Mouse (Mus musculus): ENCODE measurements around the gene Nudt9.
"Not testable (repeated sequence)": the region's sequence is repeated elsewhere in the genome, so short reads cannot be mapped to it uniquely, and the experiment has no call there.

The Nudt9 gene

GRCm38 (mm10) chr5:104046256-104047199 lies at the start of gene Nudt9:
Gene Nudt9, plus strand, starts transcription at chr5:104046306.
- peak; percentile 92 for DNase-seq (ENCODE audit: low spot score)

- no peak for DNase-seq (ENCODE audit: low spot score)
These were observed 47.4 kb upstream of the Nudt9 start for GRCm38 (mm10) chr5:103998739-103999138.

DNA sequence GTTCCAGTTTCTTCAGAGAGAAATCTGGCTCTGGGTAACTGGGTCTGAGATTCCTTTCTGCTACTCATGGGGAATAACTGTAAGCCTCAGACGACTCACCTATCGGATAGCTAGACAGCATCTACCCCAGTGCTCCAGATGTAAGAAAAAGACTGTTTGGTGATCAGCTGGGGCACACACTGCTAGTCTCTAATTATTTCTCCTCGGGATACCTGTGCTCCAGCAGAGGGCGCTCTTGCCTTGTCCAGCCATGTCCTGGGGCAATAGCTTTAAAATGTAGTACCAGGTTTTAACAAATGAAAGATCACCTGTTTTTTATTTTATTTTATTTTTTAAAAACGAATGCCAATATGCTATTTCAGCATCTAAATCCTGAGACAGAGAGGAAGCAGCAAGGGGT lies 46.4 kb upstream of the Nudt9 start:
- DNase-seq (ENCODE audit: low spot score) = peak; percentile 83

- no peak for DNase-seq (ENCODE audit: low spot score)
These were observed 43.4 kb upstream of the Nudt9 start for GRCm38 (mm10) chr5:104002549-104003255.

GRCm38 (mm10) chr5:104003256-104003931 lies 42.7 kb upstream of the Nudt9 start:
- no peak for DNase-seq (ENCODE audit: low spot score)

DNA sequence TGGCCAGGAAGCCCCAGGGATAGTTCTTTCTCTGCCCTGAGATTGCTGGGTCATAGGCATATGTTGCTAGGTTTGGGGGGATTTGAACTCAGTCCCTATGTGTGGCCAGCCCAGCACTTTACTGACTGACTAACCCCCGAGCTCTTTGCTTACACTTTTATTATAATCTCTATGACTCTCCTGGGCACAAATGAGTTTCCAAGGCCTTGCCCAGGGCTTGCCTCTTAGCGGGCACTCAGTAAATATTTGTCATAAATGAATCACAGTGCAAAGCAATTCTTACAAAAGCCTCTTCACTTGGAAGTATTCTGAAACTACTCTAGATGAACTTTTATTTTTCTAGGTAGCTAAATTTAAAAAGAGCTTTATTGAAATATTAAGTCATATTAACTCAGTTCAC lies 42.2 kb upstream of the Nudt9 start:
- no peak for DNase-seq (ENCODE audit: low spot score)

GRCm38 (mm10) chr5:104006811-104007210 lies 39.3 kb upstream of the Nudt9 start:
- no peak for DNase-seq (ENCODE audit: low spot score)

GRCm38 (mm10) chr5:104007801-104008200 lies 38.3 kb upstream of the Nudt9 start:
- no peak for DNase-seq (ENCODE audit: low spot score)

DNA sequence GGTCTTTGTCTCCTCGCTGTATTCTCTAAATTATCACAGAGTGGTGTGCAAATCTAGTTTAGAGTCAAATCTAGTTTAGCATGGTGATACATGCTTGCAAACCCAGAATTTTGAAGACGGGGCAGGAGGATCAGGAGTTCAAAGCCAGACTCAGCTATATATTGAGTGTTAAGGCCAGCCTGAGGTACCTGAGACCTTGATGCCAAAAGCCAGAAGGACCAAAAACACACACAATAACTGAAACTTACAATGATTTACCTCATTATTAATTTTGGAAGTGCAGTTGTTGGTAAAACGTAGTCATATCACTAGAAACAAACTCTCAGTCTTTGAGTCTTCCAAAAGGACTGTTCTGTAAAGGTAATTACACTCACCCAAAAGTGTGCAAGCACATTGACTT lies 36.7 kb upstream of the Nudt9 start:
- no peak for DNase-seq (ENCODE audit: low spot score)

- DNase-seq (ENCODE audit: low spot score) = no peak
These were observed 35.8 kb upstream of the Nudt9 start for GRCm38 (mm10) chr5:104010261-104010660.

- no peak for DNase-seq (ENCODE audit: low spot score)
These were observed 34.7 kb upstream of the Nudt9 start for GRCm38 (mm10) chr5:104011419-104011818.

DNA sequence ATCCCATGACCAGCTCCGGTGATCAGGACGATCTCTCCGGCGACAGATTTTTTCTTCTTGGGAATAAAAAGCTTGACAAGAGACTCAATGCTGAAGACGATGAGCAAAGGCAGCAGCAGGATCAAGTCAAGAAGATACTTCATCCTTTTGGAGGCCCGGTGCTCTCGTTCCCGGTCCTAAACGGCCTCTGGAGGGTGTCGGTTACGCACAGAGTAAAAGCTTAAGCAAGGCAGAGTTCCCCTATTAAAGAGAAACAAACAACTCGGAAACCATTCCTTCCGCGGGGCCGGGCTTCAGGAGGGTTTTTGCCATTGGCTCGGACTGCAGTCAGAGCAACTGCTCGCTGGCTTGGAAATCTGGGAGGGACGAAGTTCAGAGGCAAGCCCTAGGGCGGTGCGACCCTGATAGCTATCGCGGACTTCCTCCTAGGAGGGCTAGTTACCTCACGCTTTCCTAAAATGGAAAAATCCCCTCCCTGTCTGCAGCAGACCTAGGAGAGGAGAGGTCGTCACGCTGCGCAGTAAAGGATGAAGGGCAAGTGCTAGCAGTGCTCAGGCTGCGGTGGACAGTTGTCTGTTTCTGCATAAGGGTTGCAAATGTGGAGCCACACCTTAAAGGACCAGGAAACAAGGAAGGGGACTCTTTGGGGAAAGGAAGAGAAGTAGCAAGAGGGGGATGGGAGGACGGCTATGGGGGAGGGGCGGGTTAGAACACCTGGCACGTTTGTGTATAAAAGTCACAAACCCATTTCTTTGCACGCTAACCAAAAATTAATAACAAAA lies 24.3 kb upstream of the Nudt9 start, which contains the start of gene Hsd17b11:
Gene Hsd17b11, minus strand, starts transcription at position 323 of the 782 bp plus-strand sequence.
- DNase-seq (ENCODE audit: low spot score) = peak; percentile 71

GRCm38 (mm10) chr5:104022558-104022957 lies 23.5 kb upstream of the Nudt9 start:
- no peak for DNase-seq (ENCODE audit: low spot score)

- DNase-seq (ENCODE audit: low spot score) = no peak
These were observed 22.7 kb upstream of the Nudt9 start for GRCm38 (mm10) chr5:104023289-104024020.

DNA sequence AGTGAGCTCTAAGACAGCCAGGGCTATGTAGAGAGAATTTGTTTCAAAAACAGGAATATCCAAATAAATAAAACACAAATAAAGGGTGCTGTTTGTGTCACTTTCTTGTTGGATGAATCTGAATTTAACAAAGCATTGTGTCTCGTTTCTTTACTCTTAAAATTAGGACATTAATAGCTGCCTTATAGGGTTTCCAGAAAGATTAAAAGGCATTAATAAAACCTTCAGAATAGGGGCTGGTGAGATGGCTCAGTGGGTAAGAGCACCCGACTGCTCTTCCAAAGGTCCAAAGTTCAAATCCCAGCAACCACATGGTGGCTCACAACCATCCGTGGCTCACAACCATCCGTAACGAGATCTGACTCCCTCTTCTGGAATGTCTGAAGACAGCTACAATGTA lies 21.9 kb upstream of the Nudt9 start:
- not testable (repeated sequence) for DNase-seq (ENCODE audit: low spot score)

DNA sequence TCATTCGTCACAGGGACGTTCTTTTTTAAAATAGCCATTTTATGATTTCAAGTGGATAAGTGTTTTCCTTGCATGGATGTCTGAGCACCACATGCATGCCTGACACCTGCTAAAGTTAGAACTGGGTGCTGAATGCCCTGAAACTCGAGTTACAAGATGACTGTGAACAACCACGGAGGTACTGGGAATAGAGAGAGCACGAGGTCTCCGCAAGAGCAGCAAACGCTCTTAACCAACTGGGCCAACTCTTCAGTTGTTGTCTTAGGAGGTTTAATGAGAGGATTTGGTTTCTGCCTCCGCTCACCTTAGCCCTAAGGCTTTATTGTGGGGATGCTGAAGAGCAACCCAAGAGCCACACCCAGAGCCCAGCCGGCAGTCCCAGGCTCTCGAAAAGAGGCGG lies 21.3 kb upstream of the Nudt9 start:
- DNase-seq (ENCODE audit: low spot score) = no peak

DNA sequence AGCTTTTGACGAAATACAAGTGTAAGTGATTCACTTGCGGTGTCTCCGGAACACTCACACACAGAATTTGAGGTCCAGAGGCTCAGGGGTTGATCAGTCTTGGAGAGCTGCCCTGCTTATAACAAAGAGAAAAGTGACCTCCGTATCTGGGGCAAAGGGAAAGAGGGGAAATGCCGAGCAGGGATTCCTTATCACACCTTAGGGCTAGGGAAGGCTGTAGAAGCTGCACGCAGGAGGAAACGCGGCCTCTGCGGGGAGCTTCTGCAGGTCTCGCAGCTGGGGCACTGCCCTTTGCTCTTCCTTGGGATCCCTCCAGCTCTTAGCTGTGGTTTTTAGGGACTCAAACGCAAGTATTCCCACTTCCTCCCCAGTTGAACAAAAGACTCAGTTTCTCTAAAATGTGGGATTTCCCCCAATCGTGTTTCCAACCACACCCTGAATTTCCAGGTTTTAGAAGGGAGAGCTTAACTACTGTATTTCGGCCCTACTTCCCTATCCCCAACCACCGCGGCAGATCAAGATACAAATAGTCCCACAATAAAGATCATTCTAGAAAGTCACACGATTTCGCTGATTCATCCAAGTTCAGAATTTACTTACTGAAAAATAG lies 20.8 kb upstream of the Nudt9 start:
- DNase-seq (ENCODE audit: low spot score) = no peak

DNA sequence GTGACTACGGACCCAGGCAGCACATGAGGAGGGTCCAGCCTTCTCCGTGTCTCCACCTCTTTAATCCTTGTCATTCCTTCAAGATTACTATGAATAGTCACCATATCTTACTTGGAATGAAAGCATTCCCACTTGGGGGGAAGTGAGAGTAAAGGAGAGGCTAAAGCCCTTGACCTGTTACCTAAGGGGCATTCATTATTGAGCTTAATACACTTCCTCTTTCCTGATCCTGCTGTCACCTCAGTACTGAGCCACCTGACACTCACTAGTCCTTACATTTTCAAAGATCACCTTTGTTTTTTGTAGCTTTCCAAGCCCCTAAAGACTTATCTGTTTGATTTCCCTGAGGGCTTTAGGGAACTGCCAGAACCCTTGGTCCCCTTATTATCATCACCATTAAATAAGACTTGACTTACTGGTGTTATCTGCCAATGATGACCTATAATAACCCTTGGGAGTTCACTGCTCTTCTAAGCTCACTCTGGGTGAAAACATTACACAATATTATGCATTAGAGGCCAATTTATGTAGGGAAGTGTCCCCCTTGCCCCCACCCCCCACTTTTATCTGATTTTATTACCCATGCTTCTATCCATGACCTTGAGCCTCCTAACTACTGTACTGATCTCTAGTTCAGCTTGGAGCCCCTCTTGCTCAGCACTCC lies 13.5 kb upstream of the Nudt9 start:
- DNase-seq (ENCODE audit: low spot score) = no peak

DNA sequence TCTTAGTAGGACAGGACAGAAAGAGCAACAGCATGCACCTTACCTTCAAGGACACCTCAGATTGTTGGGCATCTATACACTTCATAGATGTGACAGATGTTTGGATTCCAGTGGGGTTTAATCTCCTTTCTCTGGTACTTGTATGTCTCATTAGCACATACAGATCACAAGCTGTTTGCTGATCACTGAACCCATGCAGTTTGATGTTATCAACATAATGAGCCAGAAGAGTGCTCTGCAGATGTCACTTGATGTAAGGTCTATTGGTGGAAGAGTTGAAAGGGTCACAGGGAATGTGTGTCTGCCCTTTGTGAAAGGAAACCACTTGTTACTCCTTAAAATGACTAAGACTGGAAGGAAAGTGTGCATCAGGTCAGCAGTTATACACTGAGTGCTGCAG lies 11.0 kb upstream of the Nudt9 start:
- DNase-seq (ENCODE audit: low spot score) = no peak

- DNase-seq (ENCODE audit: low spot score) = no peak
These were observed 10.3 kb upstream of the Nudt9 start for GRCm38 (mm10) chr5:104035824-104036223.
